Mouse (Mus musculus): Measurements from ENCODE around the gene Sdk2. TPM values are rescaled to one million over a fixed set of nuclear protein-coding genes. Genes with fewer than 3 reads are reported as not detected.

Gene Sdk2
- total and polyA plus RNA-seq, 3 experiments, result 1.2 to 4.8 (median 1.3) TPM

GRCm38 (mm10) chr11:114056351-114056750, 10.5 kb downstream of the Sdk2 start:
- Histone ChIP-seq H3K4me3 (replicated peaks in 1 of 3; ENCODE audit: low read depth in 2 of 3, low read length in 2 of 3, poor library complexity in 1 of 3) (no peak overlapping the region), H3K4me1 (ENCODE audit: control insufficient read depth in 1 of 2, insufficient read depth in 2 of 2) (peaks cover 0 to 2% of the 10 kb centered on the region in 2 experiments; a peak in 2 of 4 replicates), H3K27me3 (replicated peaks) (peaks cover 63% of the 10 kb centered on the region), H3K9me3 (replicated peaks; ENCODE audit: low read length) (no peaks in the 10 kb centered on the region), H3K9ac (ENCODE audit: insufficient read depth, low read depth) (no peak overlapping the region), H3K79me2 (replicated peaks; ENCODE audit: control insufficient read depth, extremely low read depth, insufficient read depth, poor library complexity, severe bottlenecking) (no peaks in the 10 kb centered on the region), H3K27ac (ENCODE audit: insufficient read depth, low read depth) (no peak overlapping the region), H3K4me2 (ENCODE audit: insufficient read depth, low read depth, poor library complexity, severe bottlenecking) (no peak overlapping the region), H3K36me3 (replicated peaks in 1 of 2; ENCODE audit: control insufficient read depth in 1 of 2, insufficient read depth in 1 of 2, low read length in 1 of 2) (no peaks in the 10 kb centered on the region)
- DNase-seq (ENCODE audit: extremely low read depth), result no peak
- dilution Hi-C loops (cut with MboI; ENCODE audit: extremely low pct_ligation_motif_present, extremely low pct_unique_long_range_greater_than_20kb, low sequenced_read_pairs) (no loop called here), in situ Hi-C loops (cut with MboI; ENCODE audit: low pct_ligation_motif_present, low pct_unique_long_range_greater_than_20kb, low sequenced_read_pairs) (no loop called here)
- no peak for TF ChIP-seq TBP (conservative IDR thresholded peaks at IDR 0.05; ENCODE audit: low read depth, low read length)
- no peak for TF ChIP-seq RAD21 (IDR thresholded peaks at IDR 0.05; ENCODE audit: low read depth, low read length)
- TF ChIP-seq SIN3A (IDR thresholded peaks at IDR 0.05; ENCODE audit: low read length), result no peak
- TF ChIP-seq POLR2A (IDR thresholded peaks at IDR 0.05; ENCODE audit: low read depth, low read length), result no peak
- no peak for TF ChIP-seq JUN (IDR thresholded peaks at IDR 0.05; ENCODE audit: insufficient read depth, low read depth, low read length)

GRCm38 (mm10) chr11:114054581-114055315, 12.1 kb downstream of the Sdk2 start:
- no peak overlapping the region for H3K27ac ChIP-seq (ENCODE audit: insufficient read depth, low read depth)
- TF ChIP-seq NELFE (IDR thresholded peaks at IDR 0.05; ENCODE audit: low read depth, low read length), result no peak
- no peak for TF ChIP-seq CHD1 (IDR thresholded peaks at IDR 0.05; ENCODE audit: low read depth, low read length)
- no peak for TF ChIP-seq SIN3A (IDR thresholded peaks at IDR 0.05; ENCODE audit: low read length)
- no peak for TF ChIP-seq ZC3H11A (IDR thresholded peaks at IDR 0.05; ENCODE audit: low read depth, low read length)
- no peak for TF ChIP-seq EP300 (IDR thresholded peaks at IDR 0.05; ENCODE audit: low read length)
- no peak for TF ChIP-seq JUN (IDR thresholded peaks at IDR 0.05; ENCODE audit: insufficient read depth, low read depth, low read length)
- no peak for TF ChIP-seq ZMIZ1 (IDR thresholded peaks at IDR 0.05; ENCODE audit: low read depth, low read length)
- no peak for TF ChIP-seq JUND (conservative IDR thresholded peaks at IDR 0.05; ENCODE audit: low read depth, low read length)
- TF ChIP-seq CHD2 (IDR thresholded peaks at IDR 0.05; ENCODE audit: low read length), result no peak
- TF ChIP-seq ZKSCAN1 (IDR thresholded peaks at IDR 0.05; ENCODE audit: borderline replicate concordance, low read depth, low read length), result no peak
- TF ChIP-seq ETS1 (conservative IDR thresholded peaks at IDR 0.05; ENCODE audit: low read depth, low read length), result no peak
- no peak for TF ChIP-seq USF1 (IDR thresholded peaks at IDR 0.05; ENCODE audit: low read depth, low read length)
- TF ChIP-seq TCF12 (IDR thresholded peaks at IDR 0.05; ENCODE audit: low read depth, low read length), result no peak
- no peak for TF ChIP-seq POLR2AphosphoS2 (IDR thresholded peaks at IDR 0.05; ENCODE audit: low read depth, low read length)
- TF ChIP-seq CTCF (conservative IDR thresholded peaks at IDR 0.05 in 1 of 2, IDR thresholded peaks at IDR 0.05 in 1 of 2; ENCODE audit: low read depth in 2 of 2, low read length in 2 of 2), result no peak
- no peaks in the 10 kb centered on the region for H3K9me3 ChIP-seq (replicated peaks; ENCODE audit: low read length)
- peaks cover 63% of the 10 kb centered on the region for H3K27me3 ChIP-seq (replicated peaks)
- no peak overlapping the region for H3K4me2 ChIP-seq (ENCODE audit: insufficient read depth, low read depth, poor library complexity, severe bottlenecking)
- no peak for DNase-seq (ENCODE audit: extremely low read depth)
- H3K4me3 ChIP-seq (replicated peaks in 1 of 3; ENCODE audit: low read depth in 2 of 3, low read length in 2 of 3, poor library complexity in 1 of 3), result no peak overlapping the region
- H3K4me1 ChIP-seq (ENCODE audit: control insufficient read depth in 1 of 2, insufficient read depth in 2 of 2), result peaks cover 0 to 6% of the 10 kb centered on the region in 2 experiments; a peak in 2 of 4 replicates
- in situ Hi-C loops (cut with MboI; ENCODE audit: low pct_ligation_motif_present, low pct_unique_long_range_greater_than_20kb, low sequenced_read_pairs), result no loop called here
- H3K36me3 ChIP-seq (replicated peaks in 1 of 2; ENCODE audit: control insufficient read depth in 1 of 2, insufficient read depth in 1 of 2, low read length in 1 of 2), result no peaks in the 10 kb centered on the region
- H3K79me2 ChIP-seq (replicated peaks; ENCODE audit: control insufficient read depth, extremely low read depth, insufficient read depth, poor library complexity, severe bottlenecking), result no peaks in the 10 kb centered on the region
- dilution Hi-C loops (cut with MboI; ENCODE audit: extremely low pct_ligation_motif_present, extremely low pct_unique_long_range_greater_than_20kb, low sequenced_read_pairs), result no loop called here
- no peak overlapping the region for H3K9ac ChIP-seq (ENCODE audit: insufficient read depth, low read depth)

Data from CH12.LX (cell line).